Comparison of ENCODE assay signal across 25 mouse cellular contexts in the genomic region with DNA sequence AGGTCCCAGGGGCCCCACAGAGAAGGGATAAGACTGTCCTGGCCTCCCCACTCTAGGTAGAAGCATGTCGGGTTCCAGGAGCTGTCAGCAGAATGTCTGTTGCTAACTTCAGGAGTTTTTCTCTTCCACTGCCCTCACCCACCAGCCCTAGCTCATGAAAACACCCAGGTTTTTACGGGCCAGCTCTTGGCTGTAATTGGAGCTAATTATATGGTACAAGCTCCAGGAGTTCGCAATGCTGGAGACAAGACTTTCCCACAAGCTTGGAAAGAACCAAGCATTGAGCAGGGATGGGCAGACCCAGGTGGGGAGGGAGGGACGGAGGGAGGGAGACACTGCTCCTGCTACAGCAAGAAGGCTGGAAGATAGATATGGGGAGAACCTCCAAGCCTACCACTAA. TPM values are rescaled to one million over a fixed set of nuclear protein-coding genes. Genes with fewer than 3 reads are reported as not detected.
DNase-seq lines count a peak whose midpoint lies in the region; ATAC-seq and TF ChIP-seq lines count a peak whose summit lies in the region.
"Had no signal": no experiment of that assay in that cellular context is flagged by ENCODE, and none has a peak within 500 bp of the region (broad histone marks: within the 10 kb centered on the region; RNA-seq: fewer than 3 reads in every experiment).

No protein-coding gene starts in this region.

- no peak overlapping the region; the same call in 1 of the 2 replicates for H3K4me2 ChIP-seq in intestine, postnatal 0 days (replicated peaks; ENCODE audit: low read depth)
- no peak overlapping the region for H3K4me2 ChIP-seq in intestine, embryonic 16.5 days (ENCODE audit: low read depth, low read length)
- 0 out of 2 replicates have a peak overlapping the region, but pooled peaks have one; percentile 25 for H3K4me2 ChIP-seq in limb, embryonic 12.5 days
- H3K4me2 ChIP-seq: forebrain, embryonic 15.5 days; kidney, embryonic 15.5 days; lung, embryonic 14.5 days; midbrain, embryonic 12.5 days; neural tube, embryonic 15.5 days; stomach, embryonic 15.5 days had no signal

- no peak overlapping the region for H3K9ac ChIP-seq in intestine, postnatal 0 days (ENCODE audit: low read depth, low read length)
- no peak overlapping the region for H3K9ac ChIP-seq in intestine, embryonic 16.5 days (ENCODE audit: low read depth, low read length)
- H3K9ac ChIP-seq in limb, embryonic 12.5 days (replicated peaks) = no peak overlapping the region
- H3K9ac ChIP-seq: forebrain, embryonic 15.5 days; kidney, embryonic 15.5 days; liver, embryonic 14.5 days; lung, embryonic 14.5 days; midbrain, embryonic 12.5 days; neural tube, embryonic 15.5 days; stomach, embryonic 15.5 days had no signal

- ATAC-seq in intestine, postnatal 0 days = no peak
- no peak for ATAC-seq in intestine, embryonic 16.5 days
- ATAC-seq in limb, embryonic 12.5 days (ENCODE audit: insufficient number of reproducible peaks, insufficient read depth, low FRiP score, low TSS enrichment, low read depth) = no peak; the same call in 1 of the 2 replicates
- ATAC-seq: CD4-positive, CD25-positive, alpha-beta regulatory T cell, adult 4 months; forebrain, embryonic 15.5 days; hindbrain, postnatal 0 days had no signal

- no peak for DNase-seq in gastrocnemius, adult 2 months
- DNase-seq in gastrocnemius, adult 8-10 months (ENCODE audit: low spot score in 2 of 2) = no peak
- no peak for DNase-seq in left cerebral cortex, adult 2 months (ENCODE audit: extremely low spot score in 1 of 2, low spot score in 2 of 2)
- no peak for DNase-seq in thymus, postnatal 25 days
- DNase-seq: adrenal gland, postnatal 14 days; cerebellum, adult 8-10 months; kidney, adult 11 months; kidney, postnatal 4 days; left cerebral cortex, postnatal 4 days; lung, embryonic 14.5 days; right cerebral cortex, adult 18-20 months had no signal

- H3K9me3 ChIP-seq in intestine, postnatal 0 days (ENCODE audit: control insufficient read depth) = no peaks in the 10 kb centered on the region
- no peaks in the 10 kb centered on the region for H3K9me3 ChIP-seq in intestine, embryonic 16.5 days (ENCODE audit: control insufficient read depth, low read length)
- no peaks in the 10 kb centered on the region for H3K9me3 ChIP-seq in limb, embryonic 12.5 days
- H3K9me3 ChIP-seq: forebrain, embryonic 15.5 days; kidney, embryonic 15.5 days; midbrain, embryonic 12.5 days; neural tube, embryonic 15.5 days; stomach, embryonic 15.5 days had no signal

- 69% methylated on average over 4 of the region's 4 CpGs for WGBS in intestine, postnatal 0 days
- WGBS in intestine, embryonic 16.5 days = 79% methylated on average over 4 of the region's 4 CpGs
- WGBS in limb, embryonic 12.5 days = 36% methylated on average over 4 of the region's 4 CpGs

- H3K27me3 ChIP-seq in intestine, postnatal 0 days (replicated peaks; ENCODE audit: control insufficient read depth, insufficient read depth, low read length) = no peaks in the 10 kb centered on the region
- H3K27me3 ChIP-seq in intestine, embryonic 16.5 days (replicated peaks; ENCODE audit: control insufficient read depth, insufficient read depth, low read length) = no peaks in the 10 kb centered on the region
- H3K27me3 ChIP-seq in limb, embryonic 12.5 days = no peaks in the 10 kb centered on the region
- H3K27me3 ChIP-seq: forebrain, embryonic 15.5 days; kidney, embryonic 15.5 days; midbrain, embryonic 12.5 days; neural tube, embryonic 15.5 days; stomach, embryonic 15.5 days had no signal

- intact Hi-C loops in gastrocnemius, adult 2 months (cut with DNase I) = no loop called here
- intact Hi-C loops in left cerebral cortex, adult 2 months (cut with DNase I) = no loop called here

- H3K4me3 ChIP-seq in gastrocnemius, adult 2 months = no peak overlapping the region
- no peak overlapping the region for H3K4me3 ChIP-seq in intestine, postnatal 0 days (ENCODE audit: low read depth, low read length)
- H3K4me3 ChIP-seq in intestine, embryonic 16.5 days (ENCODE audit: low read length) = no peak overlapping the region
- no peak overlapping the region for H3K4me3 ChIP-seq in limb, embryonic 12.5 days (replicated peaks)
- no peak overlapping the region for H3K4me3 ChIP-seq in left cerebral cortex, adult 2 months
- H3K4me3 ChIP-seq: erythroblast, embryonic 14.5 days; forebrain, embryonic 15.5 days; kidney, embryonic 15.5 days; midbrain, embryonic 12.5 days; neural tube, embryonic 15.5 days; stomach, embryonic 15.5 days had no signal

- TF ChIP-seq CTCF in gastrocnemius, adult 2 months (IDR thresholded peaks at IDR 0.05) = no peak
- no peak for TF ChIP-seq CTCF in intestine, postnatal 0 days (IDR thresholded peaks at IDR 0.05; ENCODE audit: low read depth)
- TF ChIP-seq CTCF in left cerebral cortex, adult 2 months (IDR thresholded peaks at IDR 0.05) = no peak

- no peaks in the 10 kb centered on the region for H3K4me1 ChIP-seq in intestine, postnatal 0 days (replicated peaks; ENCODE audit: control insufficient read depth, insufficient read depth, low read length)
- H3K4me1 ChIP-seq in intestine, embryonic 16.5 days (ENCODE audit: control insufficient read depth, insufficient read depth, low read length) = peaks cover 29% of the 10 kb centered on the region
- H3K4me1 ChIP-seq in limb, embryonic 12.5 days (replicated peaks) = peaks cover 43% of the 10 kb centered on the region
- H3K4me1 ChIP-seq: forebrain, embryonic 15.5 days; midbrain, embryonic 12.5 days; stomach, embryonic 15.5 days had no signal

- H3K36me3 ChIP-seq in intestine, postnatal 0 days (ENCODE audit: control insufficient read depth, insufficient read depth) = peaks cover 49% of the 10 kb centered on the region
- H3K36me3 ChIP-seq in intestine, embryonic 16.5 days (ENCODE audit: control insufficient read depth, insufficient read depth, low read length) = peaks cover 12% of the 10 kb centered on the region; the same call in 1 of the 2 replicates
- peaks cover 19% of the 10 kb centered on the region for H3K36me3 ChIP-seq in limb, embryonic 12.5 days
- H3K36me3 ChIP-seq: forebrain, embryonic 15.5 days; neural tube, embryonic 15.5 days had no signal

- H3K27ac ChIP-seq in gastrocnemius, adult 2 months = 0 out of 2 replicates have a peak overlapping the region, but pooled peaks have one; percentile 8
- H3K27ac ChIP-seq in intestine, postnatal 0 days (ENCODE audit: low read depth, low read length) = peak overlapping the region; percentile 50; the same call in 1 of the 2 replicates
- H3K27ac ChIP-seq in intestine, embryonic 16.5 days (ENCODE audit: low read length) = no peak overlapping the region
- H3K27ac ChIP-seq in limb, embryonic 12.5 days = peak overlapping the region; percentile 90
- H3K27ac ChIP-seq in left cerebral cortex, adult 2 months = no peak overlapping the region
- H3K27ac ChIP-seq: forebrain, embryonic 15.5 days; hindbrain, postnatal 0 days; kidney, embryonic 15.5 days; liver, embryonic 14.5 days; midbrain, embryonic 12.5 days; neural tube, embryonic 15.5 days; stomach, embryonic 15.5 days had no signal

RNA-seq across cellular contexts. Expression of a gene that starts 26.0 kb away (rescaled TPM):
- 1 to 10 TPM; 1.8 to 2.6 TPM for total RNA-seq in gastrocnemius, adult 2 months (2021)
- 1 to 10 TPM in 3 of 4 experiments, under 1 TPM in 1; 0.85 to 2.0 (median 1.8) TPM for total RNA-seq in gastrocnemius, adult 8-10 months (2022)
- polyA plus RNA-seq in intestine, postnatal 0 days (2015; fragmentation: Nextera tagmentation; extraction: Ambion mirVana) = 5.6 and 6.6 TPM in 2 replicates
- 7.6 and 8.5 TPM in 2 replicates for polyA plus RNA-seq in intestine, embryonic 16.5 days (2015; fragmentation: Nextera tagmentation; extraction: Ambion mirVana)
- polyA plus RNA-seq in limb, embryonic 12.5 days (2016; fragmentation: Nextera tagmentation; extraction: Ambion mirVana) = 3.1 and 3.9 TPM in 2 replicates
- 1 to 10 TPM; 1.3 to 1.9 TPM for total RNA-seq in left cerebral cortex, adult 2 months (2021)
- total RNA-seq: hematopoietic stem cell, adult 5-6 weeks had no signal
- polyA plus RNA-seq: erythroblast, embryonic 14.5 days had no signal

RNA-seq across cellular contexts. Expression of a gene that starts 40.9 kb away (rescaled TPM):
- under 1 TPM in 1 of 2 experiments, not detected in 1; 0.20 TPM for total RNA-seq in gastrocnemius, adult 2 months (2021)
- total RNA-seq in gastrocnemius, adult 8-10 months (2022) = under 1 TPM in 2 of 4 experiments, not detected in 2; 0.17 to 0.27 TPM
- 1.4 and 2.4 TPM in 2 replicates for polyA plus RNA-seq in intestine, postnatal 0 days (2015; fragmentation: Nextera tagmentation; extraction: Ambion mirVana)
- 1.5 and 1.6 TPM in 2 replicates for polyA plus RNA-seq in intestine, embryonic 16.5 days (2015; fragmentation: Nextera tagmentation; extraction: Ambion mirVana)
- 0.43 and 0.63 TPM in 2 replicates for polyA plus RNA-seq in limb, embryonic 12.5 days (2016; fragmentation: Nextera tagmentation; extraction: Ambion mirVana)
- total RNA-seq in left cerebral cortex, adult 2 months (2021) = 1 to 10 TPM; 3.4 to 4.7 TPM
- total RNA-seq: hematopoietic stem cell, adult 5-6 weeks; megakaryocyte, adult 5-6 weeks had no signal
- polyA plus RNA-seq: CD4-positive, CD25-positive, alpha-beta regulatory T cell, adult 4 months; erythroblast, embryonic 14.5 days had no signal

Comparison
In these comparisons a context has a peak if more than half of its experiments do, and no peak if none do; other contexts are left out.
1. H3K27ac ChIP-seq: peak in gastrocnemius, adult 2 months (single experiment), intestine, postnatal 0 days (single experiment) and limb, embryonic 12.5 days (single experiment); none in intestine, embryonic 16.5 days (single experiment) and left cerebral cortex, adult 2 months (single experiment).